Mouse (Mus musculus): ENCODE measurements around the gene March4.

The March4 gene

GRCm38 (mm10) chr1:72450790-72451189 is 85.9 kb downstream of the March4 start:
- no peak for DNase-seq (ENCODE audit: low spot score in 2 of 2)

- DNase-seq (ENCODE audit: low spot score in 2 of 2) = no peak
Observed at GRCm38 (mm10) chr1:72449752-72450151, 87.0 kb downstream of the March4 start.

- no peak for DNase-seq (ENCODE audit: low spot score in 2 of 2)
Observed at GRCm38 (mm10) chr1:72442747-72443146, 94.0 kb downstream of the March4 start.

GRCm38 (mm10) chr1:72439146-72439545 is 97.6 kb downstream of the March4 start:
- peak; percentile 55 to 56 for DNase-seq (ENCODE audit: low spot score in 2 of 2)

GRCm38 (mm10) chr1:72436967-72437366 is 99.8 kb downstream of the March4 start:
- DNase-seq (ENCODE audit: low spot score in 2 of 2) = no peak

- no peak for DNase-seq (ENCODE audit: low spot score in 2 of 2)
Observed at GRCm38 (mm10) chr1:72434510-72434909, 102.2 kb downstream of the March4 start.

GRCm38 (mm10) chr1:72432579-72432978 is 104.2 kb downstream of the March4 start:
- no peak for DNase-seq (ENCODE audit: low spot score in 2 of 2)

GRCm38 (mm10) chr1:72429107-72429807 is 107.5 kb downstream of the March4 start:
- DNase-seq (ENCODE audit: low spot score in 2 of 2) = no peak

- DNase-seq (ENCODE audit: low spot score in 2 of 2) = no peak
Observed at GRCm38 (mm10) chr1:72428526-72428925, 108.2 kb downstream of the March4 start.

GRCm38 (mm10) chr1:72426456-72426855 is 110.3 kb downstream of the March4 start:
- no peak for DNase-seq (ENCODE audit: low spot score in 2 of 2)

GRCm38 (mm10) chr1:72422121-72422520 is 114.6 kb downstream of the March4 start:
- no peak for DNase-seq (ENCODE audit: low spot score in 2 of 2)

- DNase-seq (ENCODE audit: low spot score in 2 of 2) = no peak
Observed at GRCm38 (mm10) chr1:72420220-72420619, 116.5 kb downstream of the March4 start.

- DNase-seq (ENCODE audit: low spot score in 2 of 2) = no peak
Observed at GRCm38 (mm10) chr1:72418744-72419655, 117.7 kb downstream of the March4 start.

GRCm38 (mm10) chr1:72414561-72415253 is 122.0 kb downstream of the March4 start:
- no peak for DNase-seq (ENCODE audit: low spot score in 2 of 2)

- DNase-seq (ENCODE audit: low spot score in 2 of 2) = no peak
Observed at GRCm38 (mm10) chr1:72414133-72414532, 122.6 kb downstream of the March4 start.

- no peak for DNase-seq (ENCODE audit: low spot score in 2 of 2)
Observed at GRCm38 (mm10) chr1:72413205-72413604, 123.5 kb downstream of the March4 start.

- DNase-seq (ENCODE audit: low spot score in 2 of 2) = no peak
Observed at GRCm38 (mm10) chr1:72411108-72411507, 125.6 kb downstream of the March4 start.

GRCm38 (mm10) chr1:72409936-72410335 is 126.8 kb downstream of the March4 start:
- DNase-seq (ENCODE audit: low spot score in 2 of 2) = no peak

- DNase-seq (ENCODE audit: low spot score in 2 of 2) = no peak
Observed at GRCm38 (mm10) chr1:72406505-72407079, 130.1 kb downstream of the March4 start.

GRCm38 (mm10) chr1:72401331-72402069 is 135.2 kb downstream of the March4 start:
- DNase-seq (ENCODE audit: low spot score in 2 of 2) = no peak

- peak; percentile 63 to 66 for DNase-seq (ENCODE audit: low spot score in 2 of 2)
Observed at GRCm38 (mm10) chr1:72400616-72401015, 136.1 kb downstream of the March4 start.

Measured in right cerebral cortex, postnatal 10 days (tissue).